Mouse (Mus musculus) small intestine, adult 2 months (tissue): ENCODE data around the gene Slc35a1.

Experiments used
- CTCF ChIP-seq: fragments of 200-500 bp; IDR thresholded peaks from 2 replicates; pipeline ENCODE4 v1.5.1; 2012; ENCODE audit warnings: low read depth, mild to moderate bottlenecking, control low read depth, inconsistent platforms, low read length, moderate library complexity, mixed read lengths; ENCODE audit not compliant: insufficient replicate concordance, insufficient read length; ENCODE audit errors: extremely low read depth
- POLR2A ChIP-seq: fragments of 200-500 bp; IDR thresholded peaks from 2 replicates; pipeline ENCODE4 v1.6.1; 2012; ENCODE audit warnings: low read depth, mild to moderate bottlenecking, control low read depth, inconsistent platforms, low read length, moderate library complexity

- TF ChIP-seq CTCF = no peak
- TF ChIP-seq POLR2A = no peak
These were observed 60.8 kb downstream of the Slc35a1 start for GRCm38 (mm10) chr4:34626401-34626800.
